Mouse (Mus musculus) hindbrain, postnatal 0 days (tissue): ENCODE measurements around the gene Dtnb. TPM values are rescaled to one million over a fixed set of nuclear protein-coding genes. Genes with fewer than 3 reads are reported as not detected.

Source experiments
- ATAC-seq: fragments of 200-750 bp; cut with Nextera tagmentation; 2 replicates; pipeline ENCODE4 v1.8.0; 2017; ENCODE audit warnings: mild to moderate bottlenecking, moderate TSS enrichment, moderate library complexity
- DNase-seq: peaks from one replicate; pipeline ENCODE4 v3.0.0-alpha.2; 2015; ENCODE audit warnings: low spot score
- H3K27ac ChIP-seq: fragments of 300-500 bp; sonication (generic); 2 replicates; pipeline ENCODE4 v1.5.1; 2014; ENCODE audit warnings: mild to moderate bottlenecking
- H3K27me3 ChIP-seq: fragments of 300-500 bp; sonication (generic); 2 replicates; pipeline ENCODE4 v1.6.1; 2014; ENCODE audit warnings: low read length, mixed read lengths; ENCODE audit not compliant: insufficient read depth
- H3K36me3 ChIP-seq: fragments of 300-500 bp; sonication (generic); 2 replicates; pipeline ENCODE4 v1.6.1; 2014; ENCODE audit warnings: low read length, mixed read lengths; ENCODE audit not compliant: insufficient read depth
- H3K4me1 ChIP-seq: fragments of 300-500 bp; sonication (generic); 2 replicates; pipeline ENCODE4 v1.6.1; 2014; ENCODE audit warnings: antibody characterized with exemption, low read length, mixed read lengths; ENCODE audit not compliant: insufficient read depth
- H3K4me2 ChIP-seq: fragments of 300-500 bp; sonication (generic); 2 replicates; pipeline ENCODE4 v1.6.1; 2014; ENCODE audit warnings: low read depth, mild to moderate bottlenecking, low read length, moderate library complexity, mixed read lengths
- H3K4me3 ChIP-seq: fragments of 300-500 bp; sonication (generic); 2 replicates; pipeline ENCODE4 v1.5.1; 2014; ENCODE audit warnings: low read length
- H3K9ac ChIP-seq: fragments of 300-500 bp; sonication (generic); replicated peaks from 2 replicates; pipeline ENCODE4 v1.6.1; 2014; ENCODE audit warnings: mild to moderate bottlenecking, low read length, moderate library complexity, mixed read lengths
- H3K9me3 ChIP-seq: fragments of 300-500 bp; sonication (generic); 2 replicates; pipeline ENCODE4 v1.6.1; 2016; ENCODE audit warnings: low read length, mixed read lengths
- CTCF ChIP-seq: IDR thresholded peaks from 2 replicates; pipeline ENCODE4 v1.5.1; 2016; ENCODE audit warnings: antibody characterized with exemption, control low read depth, low read depth
- WGBS: fragments of 180-500 bp; shearing (Covaris S2); extraction: QIAGEN DNeasy Blood & Tissue Kit; methylation state at CpG from one replicate; pipeline ENCODE4 v1.1.7; 2014; 5-methylcytosine and 5-hydroxymethylcytosine counted together
- polyA plus RNA-seq: library from polyadenylated mRNA; unstranded; fragments of >200 nt; fragmentation: Nextera tagmentation; extraction: Ambion mirVana; gene quantifications from 2 replicates; pipeline ENCODE4 v1.2.1, GENCODE M21; 2015
- total RNA-seq: library from RNA; depleted of rRNA; stranded (reverse); fragments of >200 nt; gene quantifications from 2 replicates; pipeline ENCODE4 v1.2.3, GENCODE M21; 2014

Gene Dtnb
- total and polyA plus RNA-seq, 2 experiments from 2014 or later: 51.6 to 54.3 TPM

DNA sequence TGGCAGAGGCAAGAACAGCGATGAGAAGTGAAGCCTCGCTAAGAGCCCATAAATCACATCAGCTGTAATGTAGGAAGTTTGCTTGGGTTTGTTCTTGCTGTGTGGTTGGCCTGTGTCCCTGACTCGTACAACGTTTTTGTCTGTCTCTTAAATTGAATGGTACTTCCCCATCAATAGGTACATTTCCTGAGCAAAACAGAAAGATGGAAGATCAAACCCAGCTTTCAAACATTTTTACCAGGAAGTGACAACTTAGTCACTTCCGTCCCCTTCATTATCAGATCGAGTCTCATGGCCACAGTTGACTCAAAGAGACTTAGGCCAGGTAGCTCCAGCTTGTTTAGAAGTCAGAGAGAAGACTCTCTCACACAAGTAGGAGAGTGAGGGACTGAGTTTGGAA, 183.3 kb downstream of the Dtnb start:
- no peaks in the 10 kb centered on the region for H3K36me3 ChIP-seq
- 85% methylated on average over 6 of the region's 6 CpGs for WGBS
- no peak overlapping the region for H3K4me3 ChIP-seq
- no peaks in the 10 kb centered on the region for H3K27me3 ChIP-seq
- H3K27ac ChIP-seq: no peak overlapping the region
- no peak overlapping the region for H3K9ac ChIP-seq
- no peaks in the 10 kb centered on the region for H3K4me1 ChIP-seq
- ATAC-seq (no peak), DNase-seq (no peak)
- no peaks in the 10 kb centered on the region for H3K9me3 ChIP-seq
- H3K4me2 ChIP-seq: no peak overlapping the region
- no peak for TF ChIP-seq CTCF

GRCm38 (mm10) chr12:3756216-3756615, 184.0 kb downstream of the Dtnb start:
- no peak overlapping the region for H3K9ac ChIP-seq
- WGBS: 92% methylated on average over 3 of the region's 3 CpGs
- no peaks in the 10 kb centered on the region for H3K27me3 ChIP-seq
- H3K4me2 ChIP-seq: no peak overlapping the region
- H3K27ac ChIP-seq: no peak overlapping the region
- TF ChIP-seq CTCF: no peak
- H3K4me3 ChIP-seq: no peak overlapping the region
- H3K4me1 ChIP-seq: no peaks in the 10 kb centered on the region
- H3K9me3 ChIP-seq: no peaks in the 10 kb centered on the region
- no peaks in the 10 kb centered on the region for H3K36me3 ChIP-seq
- DNase-seq (no peak), ATAC-seq (no peak)

DNA sequence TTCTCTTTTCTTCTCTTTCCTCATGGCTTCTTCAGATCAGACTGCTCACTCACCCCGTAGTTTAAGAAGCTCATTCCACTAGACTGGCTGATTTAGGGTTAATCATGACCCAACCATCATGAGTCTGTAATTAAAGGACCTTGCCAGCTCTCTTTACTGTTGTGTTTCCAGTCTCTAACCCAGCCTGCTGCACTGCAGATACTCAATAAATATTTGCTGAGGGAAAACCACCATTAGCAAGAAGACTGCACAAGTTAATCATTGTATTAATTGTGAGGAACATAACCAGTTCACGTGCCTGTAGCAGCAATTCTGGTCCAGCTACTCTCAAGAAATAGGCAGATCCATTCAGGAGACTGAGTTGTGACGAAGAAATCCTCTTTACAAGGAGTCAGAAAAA, 185.9 kb downstream of the Dtnb start:
- TF ChIP-seq CTCF: no peak
- Histone ChIP-seq H3K4me3 (no peak overlapping the region), H3K4me1 (no peaks in the 10 kb centered on the region), H3K36me3 (no peaks in the 10 kb centered on the region), H3K9me3 (no peaks in the 10 kb centered on the region), H3K27ac (no peak overlapping the region), H3K4me2 (no peak overlapping the region), H3K9ac (no peak overlapping the region), H3K27me3 (no peaks in the 10 kb centered on the region)
- ATAC-seq: no peak
- 89% methylated on average over 3 of the region's 3 CpGs for WGBS
- DNase-seq: no peak

DNA sequence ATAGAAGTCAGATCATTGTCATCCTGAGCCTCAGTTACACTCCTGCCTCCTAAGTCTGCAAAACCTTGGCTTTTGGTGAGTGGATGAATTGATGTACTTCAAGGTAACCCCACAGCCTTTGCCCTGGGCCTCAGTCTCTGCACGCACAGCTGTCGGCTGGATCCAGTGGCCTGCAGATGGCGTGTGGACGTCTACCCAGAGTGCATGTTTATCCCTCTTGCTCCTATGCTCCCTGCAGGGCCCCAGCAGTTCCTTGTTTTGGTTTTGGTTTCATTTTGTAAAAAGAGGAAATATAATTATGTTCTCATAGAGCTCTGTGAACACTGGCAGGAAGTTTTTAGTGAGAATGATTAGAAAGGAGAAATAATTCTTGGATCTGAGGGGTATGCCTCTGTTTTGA, 187.2 kb downstream of the Dtnb start:
- WGBS: 46% methylated on average over 4 of the region's 4 CpGs
- Histone ChIP-seq H3K36me3 (no peaks in the 10 kb centered on the region), H3K4me3 (no peak overlapping the region), H3K27me3 (no peaks in the 10 kb centered on the region), H3K4me1 (no peaks in the 10 kb centered on the region), H3K4me2 (no peak overlapping the region), H3K27ac (no peak overlapping the region), H3K9me3 (no peaks in the 10 kb centered on the region), H3K9ac (no peak overlapping the region)
- no peak for ATAC-seq
- no peak for DNase-seq
- peak; percentile 47 for TF ChIP-seq CTCF

- no peak overlapping the region for H3K4me3 ChIP-seq
- no peaks in the 10 kb centered on the region for H3K4me1 ChIP-seq
- H3K27me3 ChIP-seq: no peaks in the 10 kb centered on the region
- no peaks in the 10 kb centered on the region for H3K36me3 ChIP-seq
- no peak overlapping the region for H3K4me2 ChIP-seq
- H3K27ac ChIP-seq: peak overlapping the region; percentile 69
- no peak for TF ChIP-seq CTCF
- peak; percentile 54 for DNase-seq
- 36% methylated on average over 4 of the region's 4 CpGs for WGBS
- no peak overlapping the region for H3K9ac ChIP-seq
- ATAC-seq: peak; percentile 91
- H3K9me3 ChIP-seq: no peaks in the 10 kb centered on the region
Observed at GRCm38 (mm10) chr12:3760876-3761590, 188.9 kb downstream of the Dtnb start.

- no peak overlapping the region for H3K9ac ChIP-seq
- no peaks in the 10 kb centered on the region for H3K9me3 ChIP-seq
- peak overlapping the region; percentile 69 for H3K27ac ChIP-seq
- no peaks in the 10 kb centered on the region for H3K4me1 ChIP-seq
- no peak overlapping the region for H3K4me2 ChIP-seq
- WGBS: 46% methylated on average over 6 of the region's 6 CpGs
- H3K27me3 ChIP-seq: no peaks in the 10 kb centered on the region
- H3K4me3 ChIP-seq: no peak overlapping the region
- peak; percentile 81 for DNase-seq
- H3K36me3 ChIP-seq: no peaks in the 10 kb centered on the region
- no peak for TF ChIP-seq CTCF
- peak; percentile 87 for ATAC-seq
Observed at GRCm38 (mm10) chr12:3761591-3762295, 189.6 kb downstream of the Dtnb start.
